Comparison of ENCODE assay signal across 9 mouse cellular contexts in the genomic region with DNA sequence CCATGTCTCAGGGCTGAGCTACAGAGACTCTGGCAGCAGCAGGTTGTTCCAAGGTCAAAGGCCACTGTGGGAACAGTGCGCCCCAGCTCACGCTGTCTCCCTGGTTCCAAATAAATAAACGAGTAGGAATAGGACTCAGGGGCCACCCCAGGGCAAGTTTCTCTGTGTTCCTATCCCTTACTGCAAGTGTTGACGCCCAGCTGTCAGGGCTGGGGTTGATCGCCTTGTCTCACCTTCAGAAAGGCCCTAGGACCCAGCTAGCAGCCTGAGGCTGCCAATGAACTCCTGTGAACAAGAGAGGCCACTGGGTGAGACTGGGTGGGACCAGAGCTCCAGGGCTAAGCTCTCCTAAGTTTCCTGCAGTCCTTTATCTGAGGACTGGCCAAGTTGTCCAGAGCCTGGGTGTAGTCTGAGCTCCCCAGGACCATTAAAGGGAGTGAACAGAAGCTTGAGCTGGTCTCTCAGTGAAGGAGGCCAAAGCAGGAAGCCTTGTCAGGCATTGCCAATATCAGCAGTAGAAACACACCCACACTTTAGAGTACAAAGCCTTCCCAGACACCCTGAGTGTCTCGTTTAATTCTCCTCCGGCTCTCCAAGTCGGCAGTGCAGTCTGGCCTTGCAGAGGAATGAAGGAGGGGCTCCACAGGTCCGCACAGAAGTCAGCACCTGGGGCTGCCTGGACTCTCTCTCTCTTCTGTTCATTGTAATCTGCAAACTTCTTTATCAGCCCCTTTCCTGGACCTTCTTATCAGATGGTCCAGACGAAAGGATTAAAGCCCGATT.
DNase-seq lines count a peak whose midpoint lies in the region; ATAC-seq and TF ChIP-seq lines count a peak whose summit lies in the region.
"Had no signal": no experiment of that assay in that cellular context is flagged by ENCODE, and none has a peak within 500 bp of the region (broad histone marks: within the 10 kb centered on the region; RNA-seq: fewer than 3 reads in every experiment).

No protein-coding gene starts in this region.

- 35% methylated on average over 11 of the region's 11 CpGs for WGBS in kidney, embryonic 15.5 days
- 71% methylated on average over 11 of the region's 11 CpGs for WGBS in cerebellum, adult 2 months

- no peak overlapping the region for H3K27ac ChIP-seq in kidney, embryonic 15.5 days
- no peak overlapping the region for H3K27ac ChIP-seq in cerebellum, adult 2 months (ENCODE audit: insufficient read depth, low read length)

- no peak for TF ChIP-seq POLR2A in cerebellum, adult 2 months (IDR thresholded peaks at IDR 0.05; ENCODE audit: borderline replicate concordance, insufficient read depth, low read length)

- H3K9me3 ChIP-seq in kidney, embryonic 15.5 days (replicated peaks) = no peaks in the 10 kb centered on the region

- ATAC-seq in kidney, embryonic 15.5 days (replicated peaks; ENCODE audit: low FRiP score) = 0 out of 2 replicates have a peak, but pooled peaks have one; percentile 29

- H3K27me3 ChIP-seq in kidney, embryonic 15.5 days = no peaks in the 10 kb centered on the region
- H3K27me3 ChIP-seq in cerebellum, adult 2 months (ENCODE audit: control insufficient read depth, insufficient read depth, low read length) = no peaks in the 10 kb centered on the region
- H3K27me3 ChIP-seq: limb, embryonic 13.5 days had no signal

- H3K9ac ChIP-seq in kidney, embryonic 15.5 days = no peak overlapping the region

- no peak for DNase-seq in kidney, postnatal 4 days
- DNase-seq in fibroblast of lung, adult 2 months (ENCODE audit: low read depth) = peak; percentile 33
- peak; percentile 14 for DNase-seq in kidney, postnatal 14 days
- peak; percentile 86 for DNase-seq in skeletal muscle tissue, adult 2 months (ENCODE audit: low read depth, low spot score)
- no peak for DNase-seq in right cerebral cortex, postnatal 14 days
- no peak for DNase-seq in cerebellum, adult 2 months
- DNase-seq in frontal cortex, postnatal 10 days (ENCODE audit: low spot score in 2 of 2) = no peak

- H3K4me3 ChIP-seq in kidney, embryonic 15.5 days (replicated peaks) = no peak overlapping the region
- no peak overlapping the region for H3K4me3 ChIP-seq in cerebellum, adult 2 months (replicated peaks; ENCODE audit: insufficient read depth, low read depth, low read length)
- H3K4me3 ChIP-seq: limb, embryonic 13.5 days had no signal

- H3K36me3 ChIP-seq in kidney, embryonic 15.5 days = no peaks in the 10 kb centered on the region
- H3K36me3 ChIP-seq: limb, embryonic 13.5 days had no signal

- no peak overlapping the region for H3K4me2 ChIP-seq in kidney, embryonic 15.5 days
- H3K4me2 ChIP-seq: limb, embryonic 13.5 days had no signal

- H3K4me1 ChIP-seq in kidney, embryonic 15.5 days = peaks cover 19% of the 10 kb centered on the region
- H3K4me1 ChIP-seq in cerebellum, adult 2 months (ENCODE audit: control insufficient read depth, insufficient read depth, low read length) = peaks cover 6% of the 10 kb centered on the region

- no peak for TF ChIP-seq CTCF in cerebellum, adult 2 months (IDR thresholded peaks at IDR 0.05; ENCODE audit: borderline replicate concordance, insufficient read depth, low read depth, low read length)

Comparison
In these comparisons a context has a peak if more than half of its experiments do, and no peak if none do; other contexts are left out.
1. DNase-seq: peak in fibroblast of lung, adult 2 months (single experiment), kidney, postnatal 14 days (single experiment) and skeletal muscle tissue, adult 2 months (single experiment); none in kidney, postnatal 4 days (0 of 2), right cerebral cortex, postnatal 14 days (single experiment), cerebellum, adult 2 months (0 of 2) and frontal cortex, postnatal 10 days (0 of 2).